Mouse (Mus musculus): Measurements from ENCODE around the gene Itpa. TPM values are rescaled to one million over a fixed set of nuclear protein-coding genes. Genes with fewer than 3 reads are reported as not detected.

The Itpa gene
- polyA plus RNA-seq, 1 experiment from 2014 or later: 106 TPM

GRCm38 (mm10) chr2:130697821-130698266 lies 30.4 kb downstream of the Itpa start:
- 0 out of 2 replicates have a peak overlapping the region, but pooled peaks have one; percentile 34 for H3K9ac ChIP-seq (ENCODE audit: low read depth, low read length)
- peaks cover 12% of the 10 kb centered on the region for H3K4me1 ChIP-seq (replicated peaks; ENCODE audit: control insufficient read depth, insufficient read depth, low read length)
- H3K9me3 ChIP-seq (ENCODE audit: control insufficient read depth, low read length): no peaks in the 10 kb centered on the region
- H3K36me3 ChIP-seq (ENCODE audit: control insufficient read depth, insufficient read depth, low read length): no peaks in the 10 kb centered on the region
- no peak for ATAC-seq (replicated peaks; ENCODE audit: low FRiP score)
- peaks cover 45% of the 10 kb centered on the region for H3K27me3 ChIP-seq (replicated peaks; ENCODE audit: control insufficient read depth, insufficient read depth, low read length)
- DNase-seq (ENCODE audit: low spot score): no peak
- peak overlapping the region; percentile 58 for H3K4me3 ChIP-seq (ENCODE audit: low read depth, low read length)
- 11% methylated on average over 14 of the region's 14 CpGs for WGBS
- peak overlapping the region; percentile 98 for H3K4me2 ChIP-seq
- H3K27ac ChIP-seq (ENCODE audit: low read depth, low read length): no peak overlapping the region

- no peak overlapping the region for H3K9ac ChIP-seq (ENCODE audit: low read depth, low read length)
- 66% methylated on average over 9 of the region's 9 CpGs for WGBS
- no peak overlapping the region for H3K4me3 ChIP-seq (ENCODE audit: low read depth, low read length)
- H3K4me2 ChIP-seq: no peak overlapping the region
- H3K9me3 ChIP-seq (ENCODE audit: control insufficient read depth, low read length): no peaks in the 10 kb centered on the region
- DNase-seq (ENCODE audit: low spot score) (no peak), ATAC-seq (replicated peaks; ENCODE audit: low FRiP score) (no peak)
- no peaks in the 10 kb centered on the region for H3K36me3 ChIP-seq (ENCODE audit: control insufficient read depth, insufficient read depth, low read length)
- no peak overlapping the region for H3K27ac ChIP-seq (ENCODE audit: low read depth, low read length)
- no peaks in the 10 kb centered on the region; the same call in 1 of the 2 replicates for H3K4me1 ChIP-seq (replicated peaks; ENCODE audit: control insufficient read depth, insufficient read depth, low read length)
- H3K27me3 ChIP-seq (replicated peaks; ENCODE audit: control insufficient read depth, insufficient read depth, low read length): peaks cover 2% of the 10 kb centered on the region; the same call in 1 of the 2 replicates
Observed at GRCm38 (mm10) chr2:130704040-130705001, 36.9 kb downstream of the Itpa start.

GRCm38 (mm10) chr2:130705178-130705577 lies 37.8 kb downstream of the Itpa start:
- DNase-seq (ENCODE audit: low spot score) (no peak), ATAC-seq (replicated peaks; ENCODE audit: low FRiP score) (no peak)
- no peak overlapping the region for H3K4me3 ChIP-seq (ENCODE audit: low read depth, low read length)
- no peaks in the 10 kb centered on the region; the same call in 1 of the 2 replicates for H3K4me1 ChIP-seq (replicated peaks; ENCODE audit: control insufficient read depth, insufficient read depth, low read length)
- no peak overlapping the region for H3K4me2 ChIP-seq
- H3K27ac ChIP-seq (ENCODE audit: low read depth, low read length): no peak overlapping the region
- H3K9me3 ChIP-seq (ENCODE audit: control insufficient read depth, low read length): no peaks in the 10 kb centered on the region
- WGBS: 76% methylated on average over 6 of the region's 6 CpGs
- H3K9ac ChIP-seq (ENCODE audit: low read depth, low read length): no peak overlapping the region
- no peaks in the 10 kb centered on the region for H3K36me3 ChIP-seq (ENCODE audit: control insufficient read depth, insufficient read depth, low read length)
- H3K27me3 ChIP-seq (replicated peaks; ENCODE audit: control insufficient read depth, insufficient read depth, low read length): no peaks in the 10 kb centered on the region

- 64% methylated on average over 4 of the region's 4 CpGs for WGBS
- Histone ChIP-seq H3K27ac (ENCODE audit: low read depth, low read length) (0 out of 2 replicates have a peak overlapping the region, but pooled peaks have one; percentile 0), H3K4me3 (ENCODE audit: low read depth, low read length) (no peak overlapping the region), H3K36me3 (ENCODE audit: control insufficient read depth, insufficient read depth, low read length) (no peaks in the 10 kb centered on the region), H3K4me2 (no peak overlapping the region), H3K9me3 (ENCODE audit: control insufficient read depth, low read length) (no peaks in the 10 kb centered on the region), H3K27me3 (replicated peaks; ENCODE audit: control insufficient read depth, insufficient read depth, low read length) (no peaks in the 10 kb centered on the region), H3K4me1 (replicated peaks; ENCODE audit: control insufficient read depth, insufficient read depth, low read length) (no peaks in the 10 kb centered on the region; the same call in 1 of the 2 replicates), H3K9ac (ENCODE audit: low read depth, low read length) (no peak overlapping the region)
- ATAC-seq (replicated peaks; ENCODE audit: low FRiP score): no peak
- no peak for DNase-seq (ENCODE audit: low spot score)
Observed at GRCm38 (mm10) chr2:130706602-130707001, 39.2 kb downstream of the Itpa start.

- 42% methylated on average over 10 of the region's 10 CpGs for WGBS
- no peaks in the 10 kb centered on the region for H3K27me3 ChIP-seq (replicated peaks; ENCODE audit: control insufficient read depth, insufficient read depth, low read length)
- no peak overlapping the region for H3K9ac ChIP-seq (ENCODE audit: low read depth, low read length)
- no peak for DNase-seq (ENCODE audit: low spot score)
- 0 out of 2 replicates have a peak overlapping the region, but pooled peaks have one; percentile 0 for H3K27ac ChIP-seq (ENCODE audit: low read depth, low read length)
- no peak overlapping the region for H3K4me2 ChIP-seq
- ATAC-seq (replicated peaks; ENCODE audit: low FRiP score): no peak
- H3K4me3 ChIP-seq (ENCODE audit: low read depth, low read length): no peak overlapping the region
- no peaks in the 10 kb centered on the region; the same call in 1 of the 2 replicates for H3K4me1 ChIP-seq (replicated peaks; ENCODE audit: control insufficient read depth, insufficient read depth, low read length)
- H3K9me3 ChIP-seq (ENCODE audit: control insufficient read depth, low read length): no peaks in the 10 kb centered on the region
- no peaks in the 10 kb centered on the region for H3K36me3 ChIP-seq (ENCODE audit: control insufficient read depth, insufficient read depth, low read length)
Observed at GRCm38 (mm10) chr2:130707057-130707456, 39.6 kb downstream of the Itpa start.

- DNase-seq (ENCODE audit: low spot score): no peak
- Histone ChIP-seq H3K4me2 (no peak overlapping the region), H3K9ac (ENCODE audit: low read depth, low read length) (no peak overlapping the region), H3K4me3 (ENCODE audit: low read depth, low read length) (no peak overlapping the region), H3K27ac (ENCODE audit: low read depth, low read length) (no peak overlapping the region), H3K27me3 (replicated peaks; ENCODE audit: control insufficient read depth, insufficient read depth, low read length) (no peaks in the 10 kb centered on the region), H3K9me3 (ENCODE audit: control insufficient read depth, low read length) (no peaks in the 10 kb centered on the region), H3K4me1 (replicated peaks; ENCODE audit: control insufficient read depth, insufficient read depth, low read length) (no peaks in the 10 kb centered on the region), H3K36me3 (ENCODE audit: control insufficient read depth, insufficient read depth, low read length) (0 out of 2 replicates have a peak, but pooled peaks cover 2% of the 10 kb centered on the region)
- 68% methylated on average over 6 of the region's 6 CpGs for WGBS
- ATAC-seq (replicated peaks; ENCODE audit: low FRiP score): no peak
Observed at GRCm38 (mm10) chr2:130717951-130718350, 50.5 kb downstream of the Itpa start.

- no peak overlapping the region for H3K4me2 ChIP-seq
- DNase-seq (ENCODE audit: low spot score) (no peak), ATAC-seq (replicated peaks; ENCODE audit: low FRiP score) (no peak)
- H3K27me3 ChIP-seq (replicated peaks; ENCODE audit: control insufficient read depth, insufficient read depth, low read length): no peaks in the 10 kb centered on the region
- no peak overlapping the region for H3K27ac ChIP-seq (ENCODE audit: low read depth, low read length)
- H3K4me1 ChIP-seq (replicated peaks; ENCODE audit: control insufficient read depth, insufficient read depth, low read length): no peaks in the 10 kb centered on the region
- H3K36me3 ChIP-seq (ENCODE audit: control insufficient read depth, insufficient read depth, low read length): peaks cover 23% of the 10 kb centered on the region
- H3K4me3 ChIP-seq (ENCODE audit: low read depth, low read length): no peak overlapping the region
- 88% methylated on average over 4 of the region's 4 CpGs for WGBS
- H3K9me3 ChIP-seq (ENCODE audit: control insufficient read depth, low read length): peaks cover 3% of the 10 kb centered on the region; the same call in 1 of the 2 replicates
- H3K9ac ChIP-seq (ENCODE audit: low read depth, low read length): no peak overlapping the region
Observed at GRCm38 (mm10) chr2:130724369-130724768, 57.0 kb downstream of the Itpa start.

GRCm38 (mm10) chr2:130727752-130728151 lies 60.3 kb downstream of the Itpa start:
- Histone ChIP-seq H3K36me3 (ENCODE audit: control insufficient read depth, insufficient read depth, low read length) (peaks cover 29% of the 10 kb centered on the region), H3K27ac (ENCODE audit: low read depth, low read length) (no peak overlapping the region), H3K9ac (ENCODE audit: low read depth, low read length) (no peak overlapping the region), H3K4me3 (ENCODE audit: low read depth, low read length) (no peak overlapping the region), H3K9me3 (ENCODE audit: control insufficient read depth, low read length) (peaks cover 3% of the 10 kb centered on the region; the same call in 1 of the 2 replicates), H3K4me2 (no peak overlapping the region), H3K27me3 (replicated peaks; ENCODE audit: control insufficient read depth, insufficient read depth, low read length) (no peaks in the 10 kb centered on the region), H3K4me1 (replicated peaks; ENCODE audit: control insufficient read depth, insufficient read depth, low read length) (no peaks in the 10 kb centered on the region)
- ATAC-seq (replicated peaks; ENCODE audit: low FRiP score) (no peak), DNase-seq (ENCODE audit: low spot score) (no peak)
- 83% methylated on average over 1 of the region's 1 CpGs for WGBS
